Mouse (Mus musculus) layer of hippocampus, postnatal 25 days (tissue): ENCODE measurements around the gene Gm8677. TPM values are rescaled to one million over a fixed set of nuclear protein-coding genes. Genes with fewer than 3 reads are reported as not detected.
"Not testable (repeated sequence)": the region's sequence is repeated elsewhere in the genome, so short reads cannot be mapped to it uniquely, and the experiment has no call there.

Experiments used
- DNase-seq, 2 experiments: peaks; one replicate each; pipeline ENCODE4 v3.0.0; 2022; ENCODE audit warnings: mixed read lengths in 2 of 2, low spot score in 1 of 2; ENCODE audit errors: extremely low spot score in 1 of 2
- total RNA-seq, 2 experiments: library from RNA; stranded (reverse); gene quantifications; 2 replicates each; pipeline ENCODE4 v1.2.3; 2021

The Gm8677 gene
- not detected for total RNA-seq

DNA sequence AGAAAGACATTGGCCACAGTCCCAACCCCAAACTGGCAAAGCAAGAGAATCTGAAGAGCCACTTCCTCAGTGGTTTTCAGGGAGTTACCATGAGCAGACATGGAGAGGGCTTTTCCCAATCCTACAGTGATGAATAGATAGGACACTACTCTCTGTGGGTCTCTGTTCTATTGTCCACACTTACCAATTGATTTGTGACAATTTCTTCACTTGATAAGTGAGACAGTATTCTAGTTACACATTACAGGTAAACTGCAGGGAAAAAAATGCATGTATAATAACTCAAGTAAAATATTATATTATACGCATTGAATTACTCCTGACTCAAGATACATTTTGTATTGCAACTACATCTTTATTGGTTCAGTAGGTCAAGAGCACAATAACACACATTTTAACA is at the start of gene Gm8677:
Gene Gm8677, minus strand, starts transcription at position 101 of the 400 bp plus-strand sequence.
- not testable (repeated sequence) for DNase-seq

GRCm38 (mm10) chr7:22565243-22565642 is 30.6 kb upstream of the Gm8677 start, which contains the start of gene Gm4201:
Gene Gm4201, minus strand, starts transcription at chr7:22565343.
- DNase-seq: not testable (repeated sequence)

DNA sequence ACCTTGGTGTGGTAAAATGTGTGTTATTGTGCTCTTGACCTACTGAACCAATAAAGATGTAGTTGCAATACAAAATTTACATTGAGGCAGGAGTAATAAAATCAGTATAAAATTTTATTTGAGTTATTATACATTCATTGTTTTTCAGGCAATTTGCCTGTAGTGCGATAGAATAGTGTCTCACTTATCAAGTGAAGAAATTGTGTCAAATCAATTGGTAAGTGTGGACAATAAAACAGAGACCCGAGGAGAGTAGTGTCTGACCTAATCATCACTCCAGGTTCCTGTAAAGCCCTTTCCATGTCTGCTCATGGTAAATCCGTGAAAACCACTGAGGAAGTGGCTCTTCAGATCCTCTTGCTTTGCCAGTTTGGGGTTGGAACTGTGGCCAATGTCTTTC is 12.0 kb downstream of the Gm8677 start, which contains the start of gene Vmn1r152:
Gene Vmn1r152, plus strand, starts transcription at position 301 of the 400 bp plus-strand sequence.
- DNase-seq: not testable (repeated sequence)

DNA sequence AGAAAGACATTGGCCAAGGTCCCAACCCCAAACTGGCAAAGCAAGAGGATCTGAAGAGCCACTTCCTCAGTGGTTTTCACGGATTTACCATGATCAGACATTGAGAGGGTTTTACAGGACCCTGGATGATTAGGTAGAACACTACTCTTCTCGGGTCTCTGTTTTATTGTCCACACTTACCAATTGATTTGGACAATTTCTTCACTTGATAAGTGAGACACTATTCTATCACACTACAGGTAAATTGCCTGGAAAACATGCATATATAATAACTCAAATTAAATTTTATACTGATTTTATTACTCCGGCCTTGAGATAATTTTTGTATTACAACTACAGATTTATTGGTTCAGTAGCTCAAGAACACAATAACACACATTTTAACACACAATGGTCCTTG is 35.1 kb downstream of the Gm8677 start, which contains the start of gene Vmn1r151:
Gene Vmn1r151, minus strand, starts transcription at position 101 of the 400 bp plus-strand sequence.
- not testable (repeated sequence) for DNase-seq

Other genes starting within 250 kb of the Gm8677 start
- gene Gm4187, start 205.2 kb downstream of the Gm8677 start, total RNA-seq: not detected
- gene Gm8660, start 163.8 kb downstream of the Gm8677 start, total RNA-seq: not detected
- not detected for gene Vmn1r148, start 121.3 kb downstream of the Gm8677 start, total RNA-seq
- not detected for gene Vmn1r149, start 96.7 kb downstream of the Gm8677 start, total RNA-seq
- not detected for gene Gm10665, start 70.8 kb downstream of the Gm8677 start, total RNA-seq
- not detected for gene Vmn1r151, start 35.2 kb downstream of the Gm8677 start, total RNA-seq
- gene Vmn1r152, start 11.9 kb downstream of the Gm8677 start, total RNA-seq: not detected
- not detected for gene Gm4201, start 30.5 kb upstream of the Gm8677 start, total RNA-seq
- gene Gm4565, start 53.2 kb upstream of the Gm8677 start, total RNA-seq: not detected
- not detected for gene Vmn1r155, start 123.1 kb upstream of the Gm8677 start, total RNA-seq
- not detected for gene Gm8693, start 157.4 kb upstream of the Gm8677 start, total RNA-seq
- gene Gm4567, start 184.8 kb upstream of the Gm8677 start, total RNA-seq: not detected
- gene Vmn1r157, start 226.8 kb upstream of the Gm8677 start, total RNA-seq: not detected